Mouse (Mus musculus): ENCODE data around the gene Stx6. TPM values are rescaled to one million over a fixed set of nuclear protein-coding genes. Genes with fewer than 3 reads are reported as not detected.
A peak's percentile ranks its signal among the peaks of the same experiment; 100 is the strongest.

The Stx6 gene
- total and polyA plus RNA-seq, 2 experiments = 10.1 to 11.7 TPM

DNA sequence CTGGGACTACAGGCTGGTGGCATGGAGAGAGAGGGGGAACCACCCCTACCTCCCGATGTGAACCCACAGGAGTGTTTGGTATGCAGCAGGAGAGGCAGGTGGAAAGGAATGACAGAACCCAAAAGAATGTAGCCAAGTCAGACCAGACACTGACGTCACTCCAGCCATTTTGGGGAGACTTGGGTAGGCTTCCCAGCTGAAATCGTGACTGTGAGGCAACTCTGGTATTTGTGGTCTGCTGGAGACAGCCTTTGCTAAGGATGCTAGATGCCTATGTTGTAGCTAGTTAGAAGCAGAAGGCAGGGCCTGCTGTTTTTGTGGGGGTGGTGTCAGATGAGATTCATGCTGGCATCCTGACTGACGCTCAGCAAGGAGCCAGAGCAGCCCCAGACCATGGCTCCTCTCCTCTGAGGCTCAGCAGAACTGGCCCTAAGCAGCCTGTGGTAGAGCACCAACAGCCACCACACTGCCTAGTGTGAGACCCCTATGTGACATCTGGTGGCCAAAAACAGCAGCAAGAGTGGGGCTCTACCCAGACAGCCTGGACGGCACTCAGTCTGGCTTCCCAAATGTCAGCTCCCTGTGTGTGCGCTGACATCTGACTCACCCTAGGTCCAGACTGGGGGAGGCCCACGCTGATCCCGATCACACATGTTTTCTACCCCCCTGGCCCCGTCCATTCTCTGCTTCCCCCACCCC is 56.7 kb downstream of the Stx6 start:
- Histone ChIP-seq H3K27me3 (ENCODE audit: control insufficient read depth, insufficient read depth, low read length) (no peaks in the 10 kb centered on the region), H3K4me1 (ENCODE audit: control insufficient read depth, insufficient read depth, low read length) (no peaks in the 10 kb centered on the region; the same call in 1 of the 2 replicates), H3K4me3 (ENCODE audit: insufficient read depth, low read depth, low read length) (no peak overlapping the region), H3K9ac (ENCODE audit: low read depth, low read length) (no peak overlapping the region), H3K27ac (replicated peaks; ENCODE audit: insufficient read depth, low read depth, low read length) (no peak overlapping the region), H3K36me3 (ENCODE audit: control insufficient read depth, insufficient read depth, low read length) (no peaks in the 10 kb centered on the region), H3K79me2 (ENCODE audit: control insufficient read depth, insufficient read depth, low read length) (no peaks in the 10 kb centered on the region)
- no peak for DNase-seq (ENCODE audit: extremely low read depth, low read depth, low spot score)
- 68% methylated on average over 9 of the region's 9 CpGs for WGBS
- TF ChIP-seq POLR2A (IDR thresholded peaks at IDR 0.05; ENCODE audit: extremely low read depth, insufficient read depth, low read length) = no peak

DNA sequence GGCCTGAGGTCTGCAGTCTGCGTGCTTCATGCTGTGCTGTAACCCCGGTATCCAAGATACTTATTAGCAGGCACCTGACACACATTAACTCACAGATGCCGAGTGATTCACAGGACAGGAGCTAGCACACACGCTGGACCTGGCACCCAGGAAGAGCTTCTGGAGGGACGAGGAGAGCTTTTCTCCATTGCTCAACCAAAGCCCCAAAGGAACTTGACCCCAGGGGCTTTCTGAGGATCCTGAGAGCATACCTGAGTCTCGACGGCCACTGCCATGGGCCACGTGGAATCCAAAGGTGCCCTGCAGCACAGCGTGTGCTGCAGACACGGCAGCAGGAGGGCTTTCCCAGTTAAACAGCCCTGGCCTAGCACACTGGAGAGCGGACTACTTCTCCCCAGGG is 57.8 kb downstream of the Stx6 start:
- TF ChIP-seq CTCF (IDR thresholded peaks at IDR 0.05; ENCODE audit: low read depth, low read length) (no peak), POLR2A (IDR thresholded peaks at IDR 0.05; ENCODE audit: extremely low read depth, insufficient read depth, low read length) (no peak)
- Histone ChIP-seq H3K27me3 (ENCODE audit: control insufficient read depth, insufficient read depth, low read length) (no peaks in the 10 kb centered on the region), H3K4me1 (ENCODE audit: control insufficient read depth, insufficient read depth, low read length) (no peaks in the 10 kb centered on the region; the same call in 1 of the 2 replicates), H3K36me3 (ENCODE audit: control insufficient read depth, insufficient read depth, low read length) (no peaks in the 10 kb centered on the region), H3K9ac (ENCODE audit: low read depth, low read length) (no peak overlapping the region), H3K79me2 (ENCODE audit: control insufficient read depth, insufficient read depth, low read length) (no peaks in the 10 kb centered on the region), H3K4me3 (ENCODE audit: insufficient read depth, low read depth, low read length) (no peak overlapping the region), H3K27ac (replicated peaks; ENCODE audit: insufficient read depth, low read depth, low read length) (no peak overlapping the region)
- no peak for DNase-seq (ENCODE audit: extremely low read depth, low read depth, low spot score)
- WGBS = 90% methylated on average over 11 of the region's 11 CpGs

DNA sequence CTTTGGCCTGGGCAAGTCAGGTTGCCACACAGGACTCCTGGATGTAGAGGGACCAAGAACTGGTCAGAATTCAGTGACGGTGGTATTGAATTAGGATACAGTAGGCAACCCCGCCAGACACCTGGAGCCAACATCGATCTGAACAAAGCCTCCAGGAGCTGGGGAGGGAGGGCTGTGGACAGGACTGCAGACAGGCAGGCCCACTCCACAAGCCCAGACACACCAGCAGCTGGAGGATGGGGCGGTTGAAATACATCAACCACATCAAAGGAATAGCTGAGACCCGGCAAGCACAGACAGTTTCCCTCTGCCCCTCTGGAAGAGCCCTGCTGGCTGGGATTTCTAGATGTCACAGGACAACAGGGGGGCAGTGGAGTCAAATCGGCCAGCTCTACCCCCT is 58.3 kb downstream of the Stx6 start:
- 86% methylated on average over 6 of the region's 6 CpGs for WGBS
- Histone ChIP-seq H3K27me3 (ENCODE audit: control insufficient read depth, insufficient read depth, low read length) (no peaks in the 10 kb centered on the region), H3K36me3 (ENCODE audit: control insufficient read depth, insufficient read depth, low read length) (no peaks in the 10 kb centered on the region), H3K79me2 (ENCODE audit: control insufficient read depth, insufficient read depth, low read length) (no peaks in the 10 kb centered on the region), H3K27ac (replicated peaks; ENCODE audit: insufficient read depth, low read depth, low read length) (no peak overlapping the region), H3K9ac (ENCODE audit: low read depth, low read length) (no peak overlapping the region), H3K4me3 (ENCODE audit: insufficient read depth, low read depth, low read length) (no peak overlapping the region), H3K4me1 (ENCODE audit: control insufficient read depth, insufficient read depth, low read length) (no peaks in the 10 kb centered on the region; the same call in 1 of the 2 replicates)
- TF ChIP-seq POLR2A (IDR thresholded peaks at IDR 0.05; ENCODE audit: extremely low read depth, insufficient read depth, low read length) = no peak
- no peak for TF ChIP-seq CTCF (IDR thresholded peaks at IDR 0.05; ENCODE audit: low read depth, low read length)
- no peak for DNase-seq (ENCODE audit: extremely low read depth, low read depth, low spot score)

DNA sequence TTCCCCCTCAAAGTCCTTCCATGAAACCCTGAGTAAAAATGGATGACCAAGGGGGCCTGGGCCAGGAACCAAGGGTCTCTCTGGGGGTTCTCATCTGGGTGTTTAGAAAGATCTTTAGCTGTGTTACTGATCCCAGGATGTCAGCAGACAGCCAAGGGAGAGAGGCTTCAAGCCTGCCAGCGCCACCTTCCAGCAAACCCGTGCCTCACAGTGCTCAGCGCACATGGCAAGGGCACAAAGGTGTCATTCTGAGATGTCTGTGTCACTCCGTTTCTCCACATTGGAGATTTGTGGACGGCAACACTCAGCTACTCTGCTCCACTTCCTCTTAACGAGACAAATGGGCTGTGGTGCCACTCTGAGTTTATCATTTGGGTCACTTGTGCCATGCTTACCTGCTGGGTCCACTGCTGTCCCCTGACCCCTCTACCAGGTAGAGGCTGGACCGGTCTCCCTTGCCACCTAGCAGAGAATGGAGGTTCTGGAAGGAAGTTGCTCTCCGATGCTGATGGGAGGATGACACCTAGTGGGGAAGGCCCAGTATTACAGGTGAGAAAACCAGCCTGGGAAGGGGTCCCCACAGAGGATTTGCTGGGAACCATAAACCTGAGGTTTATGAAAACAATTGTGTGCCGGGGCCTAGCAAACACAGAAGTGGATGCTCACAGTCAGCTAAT is 59.5 kb downstream of the Stx6 start:
- Histone ChIP-seq H3K79me2 (ENCODE audit: control insufficient read depth, insufficient read depth, low read length) (no peaks in the 10 kb centered on the region), H3K27ac (replicated peaks; ENCODE audit: insufficient read depth, low read depth, low read length) (no peak overlapping the region), H3K27me3 (ENCODE audit: control insufficient read depth, insufficient read depth, low read length) (no peaks in the 10 kb centered on the region), H3K4me3 (ENCODE audit: insufficient read depth, low read depth, low read length) (no peak overlapping the region), H3K9ac (ENCODE audit: low read depth, low read length) (no peak overlapping the region), H3K4me1 (ENCODE audit: control insufficient read depth, insufficient read depth, low read length) (no peaks in the 10 kb centered on the region; the same call in 1 of the 2 replicates), H3K36me3 (ENCODE audit: control insufficient read depth, insufficient read depth, low read length) (no peaks in the 10 kb centered on the region)
- DNase-seq (ENCODE audit: extremely low read depth, low read depth, low spot score) = no peak
- 50% methylated on average over 9 of the region's 9 CpGs for WGBS
- no peak for TF ChIP-seq POLR2A (IDR thresholded peaks at IDR 0.05; ENCODE audit: extremely low read depth, insufficient read depth, low read length)
- peak; percentile 83 for TF ChIP-seq CTCF (IDR thresholded peaks at IDR 0.05; ENCODE audit: low read depth, low read length)

DNA sequence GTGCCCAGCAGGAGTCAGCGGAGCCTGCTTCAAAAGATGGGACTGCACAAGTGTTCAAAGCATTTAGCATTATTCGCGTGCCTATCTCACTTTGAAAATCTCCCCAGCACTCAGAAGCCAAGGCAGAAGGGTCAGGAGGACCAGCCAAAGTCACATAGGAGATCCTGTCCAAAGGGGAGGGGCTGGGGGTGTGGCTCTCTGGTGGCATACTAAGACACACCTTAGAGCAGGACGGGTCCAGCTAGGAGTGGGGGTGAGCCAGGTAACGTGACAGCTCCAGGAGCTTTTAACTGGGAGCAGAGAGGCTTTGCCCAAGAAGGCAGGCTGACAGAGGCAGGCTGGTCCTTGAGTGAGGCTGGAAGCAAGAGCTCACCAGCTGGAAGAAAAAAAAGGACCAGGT is 60.4 kb downstream of the Stx6 start:
- no peak for TF ChIP-seq POLR2A (IDR thresholded peaks at IDR 0.05; ENCODE audit: extremely low read depth, insufficient read depth, low read length)
- no peak for TF ChIP-seq CTCF (IDR thresholded peaks at IDR 0.05; ENCODE audit: low read depth, low read length)
- Histone ChIP-seq H3K79me2 (ENCODE audit: control insufficient read depth, insufficient read depth, low read length) (no peaks in the 10 kb centered on the region), H3K4me3 (ENCODE audit: insufficient read depth, low read depth, low read length) (no peak overlapping the region), H3K27ac (replicated peaks; ENCODE audit: insufficient read depth, low read depth, low read length) (no peak overlapping the region), H3K27me3 (ENCODE audit: control insufficient read depth, insufficient read depth, low read length) (no peaks in the 10 kb centered on the region), H3K36me3 (ENCODE audit: control insufficient read depth, insufficient read depth, low read length) (no peaks in the 10 kb centered on the region), H3K9ac (ENCODE audit: low read depth, low read length) (no peak overlapping the region), H3K4me1 (ENCODE audit: control insufficient read depth, insufficient read depth, low read length) (no peaks in the 10 kb centered on the region; the same call in 1 of the 2 replicates)
- DNase-seq (ENCODE audit: extremely low read depth, low read depth, low spot score) = peak; percentile 80
- 41% methylated on average over 5 of the region's 5 CpGs for WGBS
